Mouse (Mus musculus) liver, embryonic 16.5 days (tissue): ENCODE measurements around the gene Mtmr10. TPM values are rescaled to one million over a fixed set of nuclear protein-coding genes. Genes with fewer than 3 reads are reported as not detected.
A peak's percentile ranks its signal among the peaks of the same experiment; 100 is the strongest.

ENCODE experiments used
- ATAC-seq: fragments of 200-750 bp; cut with Nextera tagmentation; 2 replicates; pipeline ENCODE4 v1.8.0; 2017; ENCODE audit warnings: low read depth, mild to moderate bottlenecking, moderate number of reproducible peaks, moderate library complexity
- H3K27ac ChIP-seq: fragments of 300-500 bp; sonication (generic); 2 replicates; pipeline ENCODE4 v1.5.1; 2014; ENCODE audit warnings: mild to moderate bottlenecking, low read length
- H3K27me3 ChIP-seq: fragments of 300-500 bp; sonication (generic); 2 replicates; pipeline ENCODE4 v1.6.1; 2014; ENCODE audit warnings: low read depth, low read length, mixed read lengths; ENCODE audit not compliant: control insufficient read depth, insufficient read depth
- H3K36me3 ChIP-seq: fragments of 300-500 bp; sonication (generic); 2 replicates; pipeline ENCODE4 v1.6.1; 2014; ENCODE audit warnings: mild to moderate bottlenecking; ENCODE audit not compliant: control insufficient read depth, insufficient read depth
- H3K4me1 ChIP-seq: fragments of 300-500 bp; sonication (generic); 2 replicates; pipeline ENCODE4 v1.6.1; 2014; ENCODE audit warnings: low read depth, low read length, mixed read lengths; ENCODE audit not compliant: control insufficient read depth
- H3K4me2 ChIP-seq: fragments of 300-500 bp; sonication (generic); 2 replicates; pipeline ENCODE4 v1.6.1; 2014; ENCODE audit warnings: low read depth, low read length, mixed read lengths
- H3K4me3 ChIP-seq: fragments of 300-500 bp; sonication (generic); 2 replicates; pipeline ENCODE4 v1.5.1; 2014; ENCODE audit warnings: low read depth, mild to moderate bottlenecking, low read length
- H3K9ac ChIP-seq: fragments of 300-500 bp; sonication (generic); 2 replicates; pipeline ENCODE4 v1.6.1; 2014; ENCODE audit warnings: low read depth, low read length
- H3K9me3 ChIP-seq: fragments of 300-500 bp; sonication (generic); replicated peaks from 2 replicates; pipeline ENCODE4 v1.6.1; 2016; ENCODE audit warnings: low read length; ENCODE audit not compliant: control insufficient read depth
- WGBS: fragments of 180-500 bp; shearing (Covaris S2); extraction: QIAGEN DNeasy Blood & Tissue Kit; methylation state at CpG from one replicate; pipeline ENCODE4 v1.1.7; 2014; ENCODE audit not compliant: insufficient replicate concordance; 5-methylcytosine and 5-hydroxymethylcytosine counted together
- polyA plus RNA-seq: library from polyadenylated mRNA; unstranded; fragments of >200 nt; fragmentation: Nextera tagmentation; extraction: Ambion mirVana; gene quantifications from 2 replicates; pipeline ENCODE4 v1.2.1, GENCODE M21; 2015

Mtmr10 gene
- polyA plus RNA-seq, 1 experiment from 2014 or later: 5.7 TPM

GRCm38 (mm10) chr7:64321125-64321524, 33.7 kb downstream of the Mtmr10 start:
- no peaks in the 10 kb centered on the region for H3K9me3 ChIP-seq
- H3K36me3 ChIP-seq: no peaks in the 10 kb centered on the region
- no peak overlapping the region for H3K27ac ChIP-seq
- H3K4me2 ChIP-seq: no peak overlapping the region
- no peaks in the 10 kb centered on the region for H3K27me3 ChIP-seq
- H3K9ac ChIP-seq: no peak overlapping the region
- 80% methylated on average over 5 of the region's 5 CpGs for WGBS
- ATAC-seq: no peak
- H3K4me3 ChIP-seq: no peak overlapping the region
- no peaks in the 10 kb centered on the region for H3K4me1 ChIP-seq

GRCm38 (mm10) chr7:64321658-64322057, 34.2 kb downstream of the Mtmr10 start:
- no peaks in the 10 kb centered on the region for H3K36me3 ChIP-seq
- no peak overlapping the region for H3K27ac ChIP-seq
- H3K4me2 ChIP-seq: no peak overlapping the region
- no peaks in the 10 kb centered on the region for H3K4me1 ChIP-seq
- no peak overlapping the region for H3K9ac ChIP-seq
- no peaks in the 10 kb centered on the region for H3K27me3 ChIP-seq
- ATAC-seq: no peak
- WGBS: 60% methylated on average over 4 of the region's 4 CpGs
- H3K4me3 ChIP-seq: no peak overlapping the region
- H3K9me3 ChIP-seq: no peaks in the 10 kb centered on the region

- Histone ChIP-seq H3K27me3 (no peaks in the 10 kb centered on the region), H3K4me2 (no peak overlapping the region), H3K9me3 (no peaks in the 10 kb centered on the region), H3K9ac (no peak overlapping the region), H3K4me3 (no peak overlapping the region), H3K36me3 (no peaks in the 10 kb centered on the region), H3K4me1 (no peaks in the 10 kb centered on the region), H3K27ac (no peak overlapping the region)
- peak; percentile 59 for ATAC-seq
- WGBS: 4% methylated on average over 1 of the region's 1 CpGs
Observed at GRCm38 (mm10) chr7:64326892-64327291, 39.4 kb downstream of the Mtmr10 start.

GRCm38 (mm10) chr7:64327486-64327885, 40.0 kb downstream of the Mtmr10 start:
- Histone ChIP-seq H3K4me3 (no peak overlapping the region), H3K9me3 (no peaks in the 10 kb centered on the region), H3K4me1 (no peaks in the 10 kb centered on the region), H3K9ac (no peak overlapping the region), H3K4me2 (no peak overlapping the region), H3K36me3 (no peaks in the 10 kb centered on the region), H3K27me3 (no peaks in the 10 kb centered on the region), H3K27ac (no peak overlapping the region)
- ATAC-seq: no peak
- WGBS: 75% methylated on average over 4 of the region's 4 CpGs

- H3K4me2 ChIP-seq: no peak overlapping the region
- ATAC-seq: no peak
- WGBS: 60% methylated on average over 3 of the region's 3 CpGs
- H3K4me3 ChIP-seq: no peak overlapping the region
- no peak overlapping the region for H3K9ac ChIP-seq
- no peak overlapping the region for H3K27ac ChIP-seq
- no peaks in the 10 kb centered on the region for H3K36me3 ChIP-seq
- H3K4me1 ChIP-seq: no peaks in the 10 kb centered on the region
- no peaks in the 10 kb centered on the region for H3K9me3 ChIP-seq
- no peaks in the 10 kb centered on the region for H3K27me3 ChIP-seq
Observed at GRCm38 (mm10) chr7:64331309-64331708, 43.9 kb downstream of the Mtmr10 start.

- Histone ChIP-seq H3K9ac (no peak overlapping the region), H3K9me3 (no peaks in the 10 kb centered on the region), H3K4me1 (no peaks in the 10 kb centered on the region), H3K4me3 (no peak overlapping the region), H3K27me3 (no peaks in the 10 kb centered on the region), H3K27ac (no peak overlapping the region), H3K36me3 (no peaks in the 10 kb centered on the region), H3K4me2 (no peak overlapping the region)
- no peak for ATAC-seq
- 79% methylated on average over 1 of the region's 1 CpGs for WGBS
Observed at GRCm38 (mm10) chr7:64332686-64333085, 45.2 kb downstream of the Mtmr10 start.

- no peak for ATAC-seq
- WGBS: 68% methylated on average over 1 of the region's 1 CpGs
- no peak overlapping the region for H3K4me2 ChIP-seq
- H3K9ac ChIP-seq: no peak overlapping the region
- H3K4me1 ChIP-seq: no peaks in the 10 kb centered on the region
- H3K9me3 ChIP-seq: no peaks in the 10 kb centered on the region
- no peaks in the 10 kb centered on the region; the same call in 1 of the 2 replicates for H3K36me3 ChIP-seq
- H3K27ac ChIP-seq: no peak overlapping the region
- no peaks in the 10 kb centered on the region for H3K27me3 ChIP-seq
- no peak overlapping the region for H3K4me3 ChIP-seq
Observed at GRCm38 (mm10) chr7:64347813-64348212, 60.4 kb downstream of the Mtmr10 start.

- H3K27me3 ChIP-seq: no peaks in the 10 kb centered on the region
- no peak overlapping the region for H3K27ac ChIP-seq
- 80% methylated on average over 15 of the region's 15 CpGs for WGBS
- no peaks in the 10 kb centered on the region; the same call in 1 of the 2 replicates for H3K36me3 ChIP-seq
- no peaks in the 10 kb centered on the region for H3K9me3 ChIP-seq
- no peak for ATAC-seq
- no peaks in the 10 kb centered on the region for H3K4me1 ChIP-seq
- no peak overlapping the region for H3K4me2 ChIP-seq
- no peak overlapping the region for H3K9ac ChIP-seq
- no peak overlapping the region for H3K4me3 ChIP-seq
Observed at GRCm38 (mm10) chr7:64349147-64349861, 61.9 kb downstream of the Mtmr10 start.

- Histone ChIP-seq H3K4me1 (no peaks in the 10 kb centered on the region), H3K27me3 (no peaks in the 10 kb centered on the region), H3K9me3 (no peaks in the 10 kb centered on the region), H3K4me3 (no peak overlapping the region), H3K27ac (no peak overlapping the region), H3K9ac (no peak overlapping the region), H3K4me2 (no peak overlapping the region), H3K36me3 (no peaks in the 10 kb centered on the region)
- ATAC-seq: no peak
- WGBS: 69% methylated on average over 4 of the region's 4 CpGs
Observed at GRCm38 (mm10) chr7:64351087-64351486, 63.6 kb downstream of the Mtmr10 start.
